Mouse (Mus musculus) CH12.LX (cell line): ENCODE measurements at regions not wholly inside any gene's neighbourhood (a gene's known extent, or its start where the extent isn't known, plus 50 kb on each side); places are given as distances from the start of the nearest gene placed in this dataset.
A peak's percentile ranks its signal among the peaks of the same experiment; 100 is the strongest.

Source experiments
- DNase-seq: peaks from one replicate; pipeline ENCODE4 v3.0.0-alpha.2; 2013; ENCODE audit errors: extremely low read depth
- H3K27ac ChIP-seq: 2 replicates; pipeline ENCODE4 v1.5.1; 2012; ENCODE audit warnings: low read depth, mild to moderate bottlenecking, control low read depth, moderate library complexity; ENCODE audit not compliant: insufficient read depth
- H3K27me3 ChIP-seq: replicated peaks from 2 replicates; pipeline ENCODE3; 2012; ENCODE audit warnings: inconsistent platforms
- H3K36me3 ChIP-seq, 2 experiments: replicated peaks in 1 of 2; 2 replicates each; pipeline versions ENCODE3 to v1.6.1; 2012; ENCODE audit warnings: inconsistent platforms in 1 of 2, low read length in 1 of 2, mild to moderate bottlenecking in 1 of 2, mixed read lengths in 1 of 2, moderate library complexity in 1 of 2; ENCODE audit not compliant: control insufficient read depth in 1 of 2, insufficient read depth in 1 of 2
- H3K4me1 ChIP-seq, 2 experiments: 2 replicates each; pipeline ENCODE4 v1.6.1; 2012; ENCODE audit warnings: inconsistent platforms in 1 of 2, moderate library complexity in 1 of 2; ENCODE audit not compliant: insufficient read depth in 2 of 2, control insufficient read depth in 1 of 2
- H3K4me2 ChIP-seq: 2 replicates; pipeline ENCODE4 v1.6.1; 2012; ENCODE audit warnings: low read depth, mild to moderate bottlenecking, control low read depth; ENCODE audit not compliant: poor library complexity, insufficient read depth, severe bottlenecking
- H3K4me3 ChIP-seq, 3 experiments: fragments of 150-350 bp in 1 of 3; sonication (generic) in 1 of 3; replicated peaks in 1 of 3; 2 replicates each; pipeline versions ENCODE3 to v1.5.1; 2011 to 2012; ENCODE audit warnings: low read depth in 2 of 3, low read length in 2 of 3, mild to moderate bottlenecking in 2 of 3, moderate library complexity in 2 of 3, control low read depth in 1 of 3, improper control_type of control experiment in 1 of 3, inconsistent platforms in 1 of 3, mixed read lengths in 1 of 3; ENCODE audit not compliant: poor library complexity in 1 of 3
- H3K79me2 ChIP-seq: replicated peaks from 2 replicates; pipeline ENCODE4 v1.6.1; 2012; ENCODE audit warnings: mild to moderate bottlenecking, moderate library complexity; ENCODE audit not compliant: control insufficient read depth, poor library complexity, insufficient read depth, severe bottlenecking; ENCODE audit errors: extremely low read depth
- H3K9ac ChIP-seq: 2 replicates; pipeline ENCODE4 v1.6.1; 2012; ENCODE audit warnings: low read depth, mild to moderate bottlenecking, control low read depth, moderate library complexity; ENCODE audit not compliant: insufficient read depth
- H3K9me3 ChIP-seq: replicated peaks from 2 replicates; pipeline ENCODE3; 2012; ENCODE audit warnings: low read length, inconsistent platforms, mixed read lengths
- CHD2 ChIP-seq: IDR thresholded peaks from 2 replicates; pipeline ENCODE4 v1.6.1; 2011; ENCODE audit warnings: low read length, improper control_type of control experiment
- E2F4 ChIP-seq: IDR thresholded peaks from 2 replicates; pipeline ENCODE4 v1.6.1; 2011; ENCODE audit warnings: low read depth, low read length, improper control_type of control experiment; ENCODE audit not compliant: insufficient replicate concordance
- IRF4 ChIP-seq: IDR thresholded peaks from 2 replicates; pipeline ENCODE4 v1.6.1; 2014; ENCODE audit warnings: low read depth, mild to moderate bottlenecking, inconsistent platforms, low read length, improper control_type of control experiment
- JUN ChIP-seq: IDR thresholded peaks from 2 replicates; pipeline ENCODE4 v1.6.1; 2011; ENCODE audit warnings: low read depth, mild to moderate bottlenecking, low read length, improper control_type of control experiment, moderate library complexity; ENCODE audit not compliant: insufficient read depth
- JUND ChIP-seq: conservative IDR thresholded peaks from 2 replicates; pipeline ENCODE4 v1.6.1; 2011; ENCODE audit warnings: low read depth, low read length, improper control_type of control experiment
- MAX ChIP-seq: IDR thresholded peaks from 2 replicates; pipeline ENCODE4 v1.6.1; 2011; ENCODE audit warnings: low read length, improper control_type of control experiment
- MAZ ChIP-seq: IDR thresholded peaks from 2 replicates; pipeline ENCODE4 v1.6.1; 2012; ENCODE audit warnings: low read depth, mild to moderate bottlenecking, inconsistent platforms, low read length, improper control_type of control experiment, moderate library complexity
- MXI1 ChIP-seq: IDR thresholded peaks from 2 replicates; pipeline ENCODE4 v1.6.1; 2011; ENCODE audit warnings: mild to moderate bottlenecking, low read depth, low read length, improper control_type of control experiment
- PAX5 ChIP-seq: IDR thresholded peaks from 2 replicates; pipeline ENCODE4 v1.6.1; 2012; ENCODE audit warnings: low read length, inconsistent platforms, mixed read lengths
- POLR2AphosphoS2 ChIP-seq: IDR thresholded peaks from 2 replicates; pipeline ENCODE4 v1.6.1; 2011; ENCODE audit warnings: low read depth, low read length, improper control_type of control experiment
- SIN3A ChIP-seq: IDR thresholded peaks from 2 replicates; pipeline ENCODE4 v1.6.1; 2012; ENCODE audit warnings: low read length, improper control_type of control experiment, inconsistent platforms
- SMC3 ChIP-seq: IDR thresholded peaks from 2 replicates; pipeline ENCODE4 v1.6.1; 2011; ENCODE audit warnings: low read depth, low read length, improper control_type of control experiment
- TBP ChIP-seq: conservative IDR thresholded peaks from 2 replicates; pipeline ENCODE4 v1.6.1; 2011; ENCODE audit warnings: low read depth, low read length, improper control_type of control experiment
- ZC3H11A ChIP-seq: IDR thresholded peaks from 2 replicates; pipeline ENCODE4 v1.6.1; 2012; ENCODE audit warnings: low read depth, mild to moderate bottlenecking, inconsistent platforms, low read length, improper control_type of control experiment
- ZMIZ1 ChIP-seq: IDR thresholded peaks from 2 replicates; pipeline ENCODE4 v1.6.1; 2012; ENCODE audit warnings: low read depth, mild to moderate bottlenecking, inconsistent platforms, low read length, improper control_type of control experiment
- dilution Hi-C: fragments of 300-500 bp; cut with MboI; formaldehyde crosslinking; loops from 2 replicates; pipeline ENCODE4 v1.14.3; 2020; ENCODE audit warnings: low sequenced_read_pairs; ENCODE audit not compliant: extremely low pct_unique_long_range_greater_than_20kb, extremely low pct_ligation_motif_present
- in situ Hi-C: fragments of 300-500 bp; cut with MboI; formaldehyde crosslinking; loops from 3 replicates; pipeline ENCODE4 v1.14.3; 2019; ENCODE audit warnings: low sequenced_read_pairs, low pct_ligation_motif_present, low pct_unique_long_range_greater_than_20kb, mixed read lengths

- Histone ChIP-seq H3K79me2 (no peaks in the 10 kb centered on the region), H3K27me3 (no peaks in the 10 kb centered on the region), H3K4me1 (no peaks in the 10 kb centered on the region), H3K9ac (no peak overlapping the region), H3K9me3 (peaks cover 5% of the 10 kb centered on the region), H3K36me3 (no peaks in the 10 kb centered on the region), H3K27ac (no peak overlapping the region), H3K4me3 (no peak overlapping the region), H3K4me2 (no peak overlapping the region)
- no peak for TF ChIP-seq MAZ
- no peak for TF ChIP-seq ZC3H11A
- no peak for TF ChIP-seq MAX
- TF ChIP-seq IRF4, result no peak
- no peak for TF ChIP-seq SMC3
- no peak for TF ChIP-seq TBP
- TF ChIP-seq JUN, result no peak
- no peak for TF ChIP-seq ZMIZ1
- TF ChIP-seq JUND, result no peak
- TF ChIP-seq E2F4, result no peak
- TF ChIP-seq CHD2, result no peak
- TF ChIP-seq POLR2AphosphoS2, result no peak
- no peak for TF ChIP-seq MXI1
- in situ Hi-C loops, result no loop called here
- DNase-seq, result no peak
- dilution Hi-C loops, result no loop called here
Measured at GRCm38 (mm10) chr12:24383016-24383415, 115.1 kb upstream of the Taf1b start.

- H3K79me2 ChIP-seq, result no peaks in the 10 kb centered on the region
- no peaks in the 10 kb centered on the region for H3K27me3 ChIP-seq
- dilution Hi-C loops, result no loop called here
- no peaks in the 10 kb centered on the region for H3K9me3 ChIP-seq
- no peak overlapping the region for H3K4me3 ChIP-seq
- in situ Hi-C loops, result no loop called here
- no peak overlapping the region for H3K27ac ChIP-seq
- H3K4me1 ChIP-seq, result no peaks in the 10 kb centered on the region
- no peak overlapping the region for H3K9ac ChIP-seq
- DNase-seq, result peak; percentile 1
- no peaks in the 10 kb centered on the region for H3K36me3 ChIP-seq
- H3K4me2 ChIP-seq, result no peak overlapping the region
- TF ChIP-seq SIN3A (0 out of 2 replicates have a peak, but pooled peaks have one; percentile 40), SMC3 (no peak), PAX5 (no peak)
Measured at GRCm38 (mm10) chr12:24424958-24425357, 73.2 kb upstream of the Taf1b start.
